Mouse (Mus musculus): ENCODE measurements around the gene Rasal3. TPM values are rescaled to one million over a fixed set of nuclear protein-coding genes. Genes with fewer than 3 reads are reported as not detected.

Rasal3 gene
- 0.67 and 0.76 TPM in 2 replicates for polyA plus RNA-seq (2014; fragmentation: Nextera tagmentation; extraction: Ambion mirVana)

- WGBS: 60% methylated on average over 8 of the region's 8 CpGs
- Histone ChIP-seq H3K27ac (replicated peaks in 1 of 2; ENCODE audit: control insufficient read depth in 1 of 2, insufficient read depth in 1 of 2, low read depth in 2 of 2, low read length in 2 of 2) (no peak within 1 kb of the TSS), H3K9me3 (ENCODE audit: control insufficient read depth, low read length) (no peaks in the 10 kb centered on the region), H3K36me3 (ENCODE audit: control insufficient read depth, insufficient read depth, low read length) (no peaks in the 10 kb centered on the region), H3K4me1 (ENCODE audit: control insufficient read depth in 2 of 2, insufficient read depth in 2 of 2, low read length in 2 of 2) (no peaks in the 10 kb centered on the region), H3K27me3 (ENCODE audit: control insufficient read depth, insufficient read depth, low read length) (peaks cover 11% of the 10 kb centered on the region), H3K9ac (ENCODE audit: low read length) (no peak within 1 kb of the TSS), H3K4me3 (ENCODE audit: control insufficient read depth in 1 of 2, insufficient read depth in 1 of 2, low read depth in 1 of 2, low read length in 2 of 2) (no peak within 1 kb of the TSS), H3K4me2 (ENCODE audit: low read length) (no peak within 1 kb of the TSS)
- ATAC-seq (ENCODE audit: insufficient number of reproducible peaks, insufficient read depth, low FRiP score, low read depth): no peak
Measured at GRCm38 (mm10) chr17:32403417-32403816, at the start of gene Rasal3. Gene Rasal3 (minus strand): TSS chr17:32403583.

GRCm38 (mm10) chr17:32452482-32452881, 49.1 kb upstream of the Rasal3 start, which contains the start of gene Cyp4f39:
Gene Cyp4f39 (plus strand): TSS chr17:32452723.
- Histone ChIP-seq H3K27ac (replicated peaks in 1 of 2; ENCODE audit: control insufficient read depth in 1 of 2, insufficient read depth in 1 of 2, low read depth in 2 of 2, low read length in 2 of 2) (no peak within 1 kb of the TSS), H3K27me3 (ENCODE audit: control insufficient read depth, insufficient read depth, low read length) (peaks cover 25% of the 10 kb centered on the region), H3K36me3 (ENCODE audit: control insufficient read depth, insufficient read depth, low read length) (no peaks in the 10 kb centered on the region), H3K9me3 (ENCODE audit: control insufficient read depth, low read length) (peaks cover 4% of the 10 kb centered on the region; the same call in 1 of the 2 replicates), H3K9ac (ENCODE audit: low read length) (peak within 1 kb of the TSS; percentile 41; the same call in 1 of the 2 replicates), H3K4me3 (ENCODE audit: control insufficient read depth in 1 of 2, insufficient read depth in 1 of 2, low read depth in 1 of 2, low read length in 2 of 2) (peak within 1 kb of the TSS; percentile 19 to 30), H3K4me2 (ENCODE audit: low read length) (peak within 1 kb of the TSS; percentile 62), H3K4me1 (ENCODE audit: control insufficient read depth in 2 of 2, insufficient read depth in 2 of 2, low read length in 2 of 2) (peaks cover 8 to 13% of the 10 kb centered on the region in 2 experiments; a peak in 3 of 4 replicates)
- 4% methylated on average over 19 of the region's 19 CpGs for WGBS
- no peak for ATAC-seq (ENCODE audit: insufficient number of reproducible peaks, insufficient read depth, low FRiP score, low read depth)

- no peak for ATAC-seq (ENCODE audit: insufficient number of reproducible peaks, insufficient read depth, low FRiP score, low read depth)
- WGBS: 38% methylated on average over 2 of the region's 2 CpGs
- Histone ChIP-seq H3K4me1 (ENCODE audit: control insufficient read depth in 2 of 2, insufficient read depth in 2 of 2, low read length in 2 of 2) (peaks cover 8 to 13% of the 10 kb centered on the region in 2 experiments; a peak in 3 of 4 replicates), H3K27ac (replicated peaks in 1 of 2; ENCODE audit: control insufficient read depth in 1 of 2, insufficient read depth in 1 of 2, low read depth in 2 of 2, low read length in 2 of 2) (no peak overlapping the region), H3K27me3 (ENCODE audit: control insufficient read depth, insufficient read depth, low read length) (peaks cover 25% of the 10 kb centered on the region), H3K9ac (ENCODE audit: low read length) (no peak overlapping the region), H3K4me3 (ENCODE audit: control insufficient read depth in 1 of 2, insufficient read depth in 1 of 2, low read depth in 1 of 2, low read length in 2 of 2) (no peak overlapping the region), H3K9me3 (ENCODE audit: control insufficient read depth, low read length) (peaks cover 4% of the 10 kb centered on the region; the same call in 1 of the 2 replicates), H3K4me2 (ENCODE audit: low read length) (no peak overlapping the region), H3K36me3 (ENCODE audit: control insufficient read depth, insufficient read depth, low read length) (no peaks in the 10 kb centered on the region)
Measured at GRCm38 (mm10) chr17:32450844-32451537, 47.6 kb upstream of the Rasal3 start.

- ATAC-seq (ENCODE audit: insufficient number of reproducible peaks, insufficient read depth, low FRiP score, low read depth): no peak
Measured at GRCm38 (mm10) chr17:32449042-32449441, 45.7 kb upstream of the Rasal3 start.

GRCm38 (mm10) chr17:32447195-32447594, 43.8 kb upstream of the Rasal3 start:
- Histone ChIP-seq H3K4me2 (ENCODE audit: low read length) (no peak overlapping the region), H3K9me3 (ENCODE audit: control insufficient read depth, low read length) (peaks cover 4% of the 10 kb centered on the region; the same call in 1 of the 2 replicates), H3K36me3 (ENCODE audit: control insufficient read depth, insufficient read depth, low read length) (no peaks in the 10 kb centered on the region), H3K27ac (replicated peaks in 1 of 2; ENCODE audit: control insufficient read depth in 1 of 2, insufficient read depth in 1 of 2, low read depth in 2 of 2, low read length in 2 of 2) (no peak overlapping the region), H3K4me1 (ENCODE audit: control insufficient read depth in 2 of 2, insufficient read depth in 2 of 2, low read length in 2 of 2) (no peaks in the 10 kb centered on the region), H3K27me3 (ENCODE audit: control insufficient read depth, insufficient read depth, low read length) (peaks cover 5% of the 10 kb centered on the region), H3K4me3 (ENCODE audit: control insufficient read depth in 1 of 2, insufficient read depth in 1 of 2, low read depth in 1 of 2, low read length in 2 of 2) (no peak overlapping the region), H3K9ac (ENCODE audit: low read length) (no peak overlapping the region)
- no peak for ATAC-seq (ENCODE audit: insufficient number of reproducible peaks, insufficient read depth, low FRiP score, low read depth)

More at GRCm38 (mm10) chr17:32449042-32449441, 45.7 kb upstream of the Rasal3 start:
- WGBS: 96% methylated on average over 1 of the region's 1 CpGs
- Histone ChIP-seq H3K27me3 (ENCODE audit: control insufficient read depth, insufficient read depth, low read length) (peaks cover 23% of the 10 kb centered on the region), H3K36me3 (ENCODE audit: control insufficient read depth, insufficient read depth, low read length) (no peaks in the 10 kb centered on the region), H3K4me1 (ENCODE audit: control insufficient read depth in 2 of 2, insufficient read depth in 2 of 2, low read length in 2 of 2) (peaks cover 8 to 11% of the 10 kb centered on the region in 2 experiments; a peak in 3 of 4 replicates), H3K4me3 (ENCODE audit: control insufficient read depth in 1 of 2, insufficient read depth in 1 of 2, low read depth in 1 of 2, low read length in 2 of 2) (no peak overlapping the region), H3K27ac (replicated peaks in 1 of 2; ENCODE audit: control insufficient read depth in 1 of 2, insufficient read depth in 1 of 2, low read depth in 2 of 2, low read length in 2 of 2) (no peak overlapping the region), H3K9ac (ENCODE audit: low read length) (no peak overlapping the region), H3K4me2 (ENCODE audit: low read length) (no peak overlapping the region), H3K9me3 (ENCODE audit: control insufficient read depth, low read length) (peaks cover 4% of the 10 kb centered on the region; the same call in 1 of the 2 replicates)

GRCm38 (mm10) chr17:32445016-32445415, 41.6 kb upstream of the Rasal3 start:
- Histone ChIP-seq H3K4me1 (ENCODE audit: control insufficient read depth in 2 of 2, insufficient read depth in 2 of 2, low read length in 2 of 2) (no peaks in the 10 kb centered on the region), H3K27ac (replicated peaks in 1 of 2; ENCODE audit: control insufficient read depth in 1 of 2, insufficient read depth in 1 of 2, low read depth in 2 of 2, low read length in 2 of 2) (no peak overlapping the region), H3K9me3 (ENCODE audit: control insufficient read depth, low read length) (peaks cover 4% of the 10 kb centered on the region; the same call in 1 of the 2 replicates), H3K36me3 (ENCODE audit: control insufficient read depth, insufficient read depth, low read length) (no peaks in the 10 kb centered on the region), H3K9ac (ENCODE audit: low read length) (no peak overlapping the region), H3K27me3 (ENCODE audit: control insufficient read depth, insufficient read depth, low read length) (no peaks in the 10 kb centered on the region), H3K4me2 (ENCODE audit: low read length) (no peak overlapping the region), H3K4me3 (ENCODE audit: control insufficient read depth in 1 of 2, insufficient read depth in 1 of 2, low read depth in 1 of 2, low read length in 2 of 2) (no peak overlapping the region)
- ATAC-seq (ENCODE audit: insufficient number of reproducible peaks, insufficient read depth, low FRiP score, low read depth): no peak
- WGBS: 66% methylated on average over 5 of the region's 5 CpGs

- no peak for ATAC-seq (ENCODE audit: insufficient number of reproducible peaks, insufficient read depth, low FRiP score, low read depth)
- no peaks in the 10 kb centered on the region for H3K36me3 ChIP-seq (ENCODE audit: control insufficient read depth, insufficient read depth, low read length)
- H3K9me3 ChIP-seq (ENCODE audit: control insufficient read depth, low read length): no peaks in the 10 kb centered on the region
- 71% methylated on average over 6 of the region's 6 CpGs for WGBS
- no peak overlapping the region for H3K4me3 ChIP-seq (ENCODE audit: control insufficient read depth in 1 of 2, insufficient read depth in 1 of 2, low read depth in 1 of 2, low read length in 2 of 2)
- H3K27ac ChIP-seq (replicated peaks in 1 of 2; ENCODE audit: control insufficient read depth in 1 of 2, insufficient read depth in 1 of 2, low read depth in 2 of 2, low read length in 2 of 2): no peak overlapping the region
- no peak overlapping the region for H3K4me2 ChIP-seq (ENCODE audit: low read length)
- no peaks in the 10 kb centered on the region for H3K27me3 ChIP-seq (ENCODE audit: control insufficient read depth, insufficient read depth, low read length)
- no peaks in the 10 kb centered on the region for H3K4me1 ChIP-seq (ENCODE audit: control insufficient read depth in 2 of 2, insufficient read depth in 2 of 2, low read length in 2 of 2)
- no peak overlapping the region for H3K9ac ChIP-seq (ENCODE audit: low read length)
Measured at GRCm38 (mm10) chr17:32443245-32443644, 39.9 kb upstream of the Rasal3 start.
